Mouse (Mus musculus) yolk sac, embryonic 10.5 days (tissue): ENCODE results near the gene 1810024B03Rik.
"Not testable (repeated sequence)": the region's sequence is repeated elsewhere in the genome, so short reads cannot be mapped to it uniquely, and the experiment has no call there.

Experiments used
- DNase-seq: peaks from one replicate; pipeline ENCODE4 v3.0.0-alpha.2; 2017; ENCODE audit warnings: low spot score

1810024B03Rik gene

GRCm38 (mm10) chr2:127182598-127183381 is 25.3 kb downstream of the 1810024B03Rik start:
- peak; percentile 80 for DNase-seq

GRCm38 (mm10) chr2:127166261-127166660 is 41.8 kb downstream of the 1810024B03Rik start:
- not testable (repeated sequence) for DNase-seq

GRCm38 (mm10) chr2:127165675-127166074 is 42.4 kb downstream of the 1810024B03Rik start:
- no peak for DNase-seq

- no peak for DNase-seq
Observed at GRCm38 (mm10) chr2:127145699-127146098, 62.4 kb downstream of the 1810024B03Rik start.

GRCm38 (mm10) chr2:127143158-127144063 is 64.7 kb downstream of the 1810024B03Rik start, which contains the start of gene Itpripl1:
Itpripl1 (minus strand) TSS chr2:127143442.
- DNase-seq = peak; percentile 84

- no peak for DNase-seq
Observed at GRCm38 (mm10) chr2:127142577-127143157, 65.4 kb downstream of the 1810024B03Rik start.

GRCm38 (mm10) chr2:127142031-127142430 is 66.0 kb downstream of the 1810024B03Rik start:
- no peak for DNase-seq

GRCm38 (mm10) chr2:127140011-127140410 is 68.1 kb downstream of the 1810024B03Rik start:
- no peak for DNase-seq

- no peak for DNase-seq
Observed at GRCm38 (mm10) chr2:127139605-127140004, 68.5 kb downstream of the 1810024B03Rik start.

GRCm38 (mm10) chr2:127139094-127139493 is 69.0 kb downstream of the 1810024B03Rik start:
- no peak for DNase-seq

GRCm38 (mm10) chr2:127138449-127138848 is 69.6 kb downstream of the 1810024B03Rik start:
- no peak for DNase-seq

- no peak for DNase-seq
Observed at GRCm38 (mm10) chr2:127137838-127138420, 70.2 kb downstream of the 1810024B03Rik start.

GRCm38 (mm10) chr2:127136979-127137378 is 71.1 kb downstream of the 1810024B03Rik start:
- DNase-seq = no peak
